Mouse (Mus musculus): ENCODE results near the gene Kpna2.
"Not testable (repeated sequence)": the region's sequence is repeated elsewhere in the genome, so short reads cannot be mapped to it uniquely, and the experiment has no call there.

The Kpna2 gene

DNA sequence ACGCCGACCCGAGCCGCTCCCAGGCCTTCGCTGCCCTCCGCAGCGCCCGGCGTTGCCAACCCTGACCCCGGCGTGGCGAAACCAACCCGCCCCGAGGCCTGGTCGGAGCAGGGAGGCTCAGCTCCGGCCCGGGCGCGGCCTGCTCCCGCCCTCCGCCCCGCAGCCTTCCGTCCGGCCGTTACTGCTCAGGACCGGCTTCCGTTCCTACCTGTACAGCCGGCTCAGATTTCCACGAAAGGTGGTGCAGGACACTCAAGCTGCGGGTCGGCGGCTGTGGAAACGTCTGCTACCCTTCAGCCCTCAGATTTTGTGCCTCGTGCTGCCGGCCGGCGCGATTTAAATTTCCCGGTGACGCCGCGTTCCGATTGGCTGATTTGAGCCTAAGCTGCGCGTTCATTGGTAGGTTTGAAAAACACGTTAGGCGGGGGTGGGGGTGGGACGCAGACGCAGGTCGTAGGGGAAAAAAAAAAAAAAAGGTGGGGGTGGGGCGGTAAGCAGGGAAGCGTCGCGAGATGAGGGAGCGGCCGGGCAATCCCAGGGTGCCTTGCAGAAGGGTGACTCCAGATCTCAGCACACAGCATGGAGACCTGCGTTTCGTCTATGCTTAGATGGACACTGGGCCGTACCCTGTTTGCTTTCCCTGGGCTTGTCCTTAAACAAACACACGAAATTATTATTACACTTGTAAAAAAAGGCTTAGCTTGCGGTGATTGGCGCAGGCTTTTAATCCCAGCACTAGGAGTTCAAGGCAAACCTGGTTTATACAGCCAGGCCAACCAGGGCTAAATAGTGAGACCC is at the start of gene Kpna2:
Gene Kpna2, minus strand, starts transcription at position 391 of the 798 bp plus-strand sequence.
- no peak for DNase-seq (ENCODE audit: extremely low read depth, low read depth, low spot score)

DNA sequence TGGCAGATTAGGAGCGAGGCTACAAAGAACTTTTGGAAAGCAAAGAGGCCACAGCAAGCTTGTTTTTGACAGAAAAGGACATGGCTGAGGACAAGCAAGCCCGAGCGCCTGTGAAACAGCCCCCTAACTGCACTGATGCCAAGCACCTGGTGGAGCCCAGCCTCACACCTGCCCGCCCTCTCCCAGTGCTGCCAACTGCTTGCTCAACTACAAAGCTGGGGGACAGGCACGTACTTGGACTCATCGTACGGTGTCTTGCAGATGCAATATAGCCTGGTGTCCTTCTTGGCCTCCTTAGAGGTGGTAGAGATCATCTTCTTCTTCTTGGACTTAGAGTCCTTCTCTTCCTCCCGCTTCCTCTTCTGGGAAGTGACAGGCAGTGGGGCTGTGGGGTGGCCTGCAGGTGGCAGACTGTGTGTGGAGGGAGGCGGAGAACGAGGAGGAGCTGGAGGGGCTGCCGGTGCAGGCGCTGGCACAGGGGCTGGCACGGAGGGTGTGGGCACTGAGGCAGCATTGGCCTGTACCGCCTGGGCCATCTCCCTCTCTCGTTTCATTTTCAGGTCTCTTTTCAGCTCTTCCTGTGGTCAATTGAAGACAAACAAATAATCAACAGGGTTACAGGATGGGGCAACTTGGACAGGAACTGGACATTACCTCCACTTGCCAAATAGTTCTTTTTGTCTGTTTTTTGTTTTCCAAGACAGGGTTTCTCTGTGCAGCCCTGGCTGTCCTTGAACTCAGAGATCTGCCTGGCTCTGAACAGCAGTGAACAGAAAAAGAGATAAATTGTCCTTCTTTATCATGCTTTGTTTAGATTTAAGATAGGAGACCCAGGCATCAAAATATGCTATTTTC is 47.7 kb upstream of the Kpna2 start:
- DNase-seq (ENCODE audit: extremely low read depth, low read depth, low spot score), result no peak

DNA sequence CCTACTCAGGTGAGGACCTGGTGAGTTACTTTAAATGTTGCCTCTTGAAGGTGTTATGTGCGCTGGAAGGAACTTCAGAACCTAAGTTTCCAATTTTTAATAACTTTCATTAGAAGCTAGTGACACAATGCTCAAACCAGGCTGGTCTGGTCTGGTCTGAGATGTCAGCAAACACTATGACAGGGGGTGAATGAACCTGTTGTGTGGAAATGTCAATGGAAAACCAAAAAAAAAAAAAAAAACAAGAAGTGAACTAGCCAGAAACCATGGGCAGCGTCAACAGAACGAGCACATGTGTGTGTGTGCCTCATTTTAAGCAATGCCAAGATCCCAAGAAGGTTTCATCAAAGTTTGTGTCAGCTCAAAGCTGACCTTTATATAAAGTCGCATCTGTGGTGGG is 46.2 kb upstream of the Kpna2 start:
- no peak for DNase-seq (ENCODE audit: extremely low read depth, low read depth, low spot score)

DNA sequence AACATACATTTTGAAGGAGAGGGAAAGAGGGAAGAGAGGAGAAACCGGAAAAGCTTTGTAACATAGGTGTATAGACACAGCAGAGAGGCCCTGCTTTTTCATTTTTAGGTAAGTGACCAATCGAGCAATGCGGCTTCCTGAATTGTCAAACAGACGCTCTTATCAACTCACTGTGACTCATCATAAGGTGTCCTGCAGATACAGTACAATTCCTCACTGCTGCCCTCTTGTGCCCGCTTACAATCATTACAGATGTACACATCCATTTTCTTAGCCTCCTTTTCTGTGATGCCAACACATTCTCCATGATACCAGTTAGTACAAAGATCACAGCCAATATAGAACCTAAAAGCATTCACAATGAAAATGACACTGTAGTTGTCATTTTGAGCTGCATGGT is 45.0 kb upstream of the Kpna2 start:
- DNase-seq (ENCODE audit: extremely low read depth, low read depth, low spot score), result no peak

DNA sequence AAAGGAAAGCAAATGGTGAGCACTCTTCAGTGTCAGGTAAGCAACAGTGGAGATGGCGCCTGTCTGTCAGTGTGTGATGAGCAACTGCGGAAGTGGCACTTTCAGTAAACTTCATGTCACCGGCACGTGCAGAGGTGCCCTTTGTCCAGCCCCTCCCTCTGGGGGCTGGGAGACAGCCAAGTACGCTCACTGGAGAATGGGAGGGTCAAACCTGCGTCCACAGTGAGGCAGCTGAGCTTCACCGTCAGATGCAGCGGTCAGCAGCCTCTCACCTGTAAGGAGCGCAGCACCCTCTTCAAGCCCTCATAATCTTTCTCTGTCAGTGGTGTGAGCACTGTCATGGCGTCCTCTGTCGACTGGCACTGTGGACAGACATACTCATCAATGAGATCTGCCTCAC is 44.0 kb upstream of the Kpna2 start:
- no peak for DNase-seq (ENCODE audit: extremely low read depth, low read depth, low spot score)

- no peak for DNase-seq (ENCODE audit: extremely low read depth, low read depth, low spot score)
Observed at GRCm38 (mm10) chr11:107041396-107041795, 42.1 kb upstream of the Kpna2 start.

DNA sequence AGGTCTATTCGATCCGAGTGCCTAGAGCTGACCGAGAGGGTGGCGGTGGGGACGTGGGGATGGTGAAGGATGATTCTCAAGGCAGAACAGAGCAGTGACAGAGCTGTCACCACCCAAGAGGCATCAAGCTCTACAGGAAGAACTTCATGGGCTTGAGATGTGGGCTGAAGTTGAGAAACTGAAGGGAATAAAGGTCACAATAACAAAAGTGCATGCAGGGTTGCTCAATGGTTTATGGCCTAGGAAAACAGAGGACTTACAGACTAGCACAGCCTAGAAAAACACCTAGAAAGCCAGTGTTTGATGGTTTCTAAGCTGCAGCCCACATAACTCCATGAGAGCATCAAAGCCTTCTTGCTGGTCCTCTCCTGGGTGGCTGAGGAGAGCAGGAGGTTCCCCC is 40.1 kb upstream of the Kpna2 start:
- DNase-seq (ENCODE audit: extremely low read depth, low read depth, low spot score), result no peak

DNA sequence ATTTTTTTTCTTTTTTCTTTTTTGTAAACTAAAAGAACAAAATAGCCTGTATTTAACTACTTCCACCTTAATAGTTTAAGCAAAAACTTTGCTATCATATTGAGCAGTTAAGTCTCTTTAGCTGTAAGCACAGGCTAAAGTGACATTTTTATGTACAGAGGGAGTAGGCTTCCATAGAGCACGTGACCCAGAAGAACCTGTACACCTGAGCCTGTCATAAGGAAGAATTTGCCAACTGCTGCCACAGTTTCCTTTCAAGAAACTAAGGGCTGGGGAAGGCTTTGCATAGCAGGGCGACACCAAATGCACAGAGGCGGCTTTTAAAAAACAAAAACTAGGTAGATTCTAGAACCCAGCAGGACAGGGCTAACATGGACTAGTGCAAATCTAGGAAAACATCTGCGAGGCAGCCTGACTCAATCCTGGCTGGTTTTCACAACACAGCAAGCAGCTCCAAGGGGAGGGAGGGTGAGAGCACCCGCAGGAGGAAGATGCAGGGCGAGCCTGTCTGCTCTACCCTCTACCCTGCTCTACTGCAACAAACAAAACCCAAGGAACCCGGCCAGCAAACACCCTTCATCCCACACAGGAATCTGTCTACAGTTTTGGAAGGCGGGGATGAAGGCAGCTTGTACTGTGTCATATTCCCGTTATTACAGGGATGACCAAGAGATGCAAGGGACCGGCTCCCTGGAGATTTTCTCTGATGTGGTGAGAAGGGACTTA is 34.9 kb upstream of the Kpna2 start:
- no peak for DNase-seq (ENCODE audit: extremely low read depth, low read depth, low spot score)

- no peak for DNase-seq (ENCODE audit: extremely low read depth, low read depth, low spot score)
Observed at GRCm38 (mm10) chr11:107031635-107032034, 32.3 kb upstream of the Kpna2 start.

- no peak for DNase-seq (ENCODE audit: extremely low read depth, low read depth, low spot score)
Observed at GRCm38 (mm10) chr11:107029536-107029935, 30.2 kb upstream of the Kpna2 start.

- no peak for DNase-seq (ENCODE audit: extremely low read depth, low read depth, low spot score)
Observed at GRCm38 (mm10) chr11:107028754-107029153, 29.4 kb upstream of the Kpna2 start.

- DNase-seq (ENCODE audit: extremely low read depth, low read depth, low spot score), result no peak
Observed at GRCm38 (mm10) chr11:107028275-107028618, 28.9 kb upstream of the Kpna2 start.

- no peak for DNase-seq (ENCODE audit: extremely low read depth, low read depth, low spot score)
Observed at GRCm38 (mm10) chr11:107027431-107028274, 28.3 kb upstream of the Kpna2 start.

DNA sequence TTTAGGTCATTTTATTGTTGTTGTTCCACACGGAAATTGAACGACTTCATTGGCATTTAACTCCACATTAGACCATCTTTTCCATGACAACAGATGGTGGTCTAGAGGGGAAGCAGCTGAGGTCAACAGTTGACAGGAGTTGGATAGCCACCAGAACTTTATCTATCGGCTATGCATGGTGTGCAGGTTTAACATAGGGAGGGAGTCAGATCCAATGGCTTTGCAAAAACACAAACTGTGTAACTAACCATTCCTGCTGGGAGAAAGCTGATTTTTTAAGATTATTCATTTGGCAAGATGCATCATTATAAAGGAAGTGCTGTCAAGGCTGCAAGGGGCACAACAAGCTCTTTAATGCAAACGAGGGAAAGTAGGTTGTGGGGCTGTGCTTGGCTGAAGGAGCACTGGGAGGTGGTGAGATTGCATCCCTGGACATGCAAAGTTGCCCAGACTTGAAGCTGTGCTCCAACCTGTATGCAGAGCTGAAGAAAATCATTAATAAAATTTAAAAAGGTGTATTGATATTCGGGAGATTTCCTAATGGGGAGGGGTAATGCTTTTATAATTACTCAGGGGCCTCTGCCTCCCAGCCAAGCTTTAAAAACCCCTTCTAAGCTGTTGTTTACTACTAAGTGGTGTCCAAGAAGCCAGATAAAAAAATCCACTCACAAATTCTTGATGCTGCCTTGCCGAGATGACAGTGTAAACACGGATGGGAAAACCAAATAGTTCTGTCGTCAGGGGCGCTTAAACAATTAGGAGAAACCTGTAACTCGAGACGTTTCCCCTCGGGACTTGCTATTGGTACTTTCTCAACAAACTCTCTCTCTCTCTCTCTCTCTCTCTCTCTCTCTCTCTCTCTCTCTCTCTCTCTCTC is 27.5 kb upstream of the Kpna2 start:
- no peak for DNase-seq (ENCODE audit: extremely low read depth, low read depth, low spot score)

DNA sequence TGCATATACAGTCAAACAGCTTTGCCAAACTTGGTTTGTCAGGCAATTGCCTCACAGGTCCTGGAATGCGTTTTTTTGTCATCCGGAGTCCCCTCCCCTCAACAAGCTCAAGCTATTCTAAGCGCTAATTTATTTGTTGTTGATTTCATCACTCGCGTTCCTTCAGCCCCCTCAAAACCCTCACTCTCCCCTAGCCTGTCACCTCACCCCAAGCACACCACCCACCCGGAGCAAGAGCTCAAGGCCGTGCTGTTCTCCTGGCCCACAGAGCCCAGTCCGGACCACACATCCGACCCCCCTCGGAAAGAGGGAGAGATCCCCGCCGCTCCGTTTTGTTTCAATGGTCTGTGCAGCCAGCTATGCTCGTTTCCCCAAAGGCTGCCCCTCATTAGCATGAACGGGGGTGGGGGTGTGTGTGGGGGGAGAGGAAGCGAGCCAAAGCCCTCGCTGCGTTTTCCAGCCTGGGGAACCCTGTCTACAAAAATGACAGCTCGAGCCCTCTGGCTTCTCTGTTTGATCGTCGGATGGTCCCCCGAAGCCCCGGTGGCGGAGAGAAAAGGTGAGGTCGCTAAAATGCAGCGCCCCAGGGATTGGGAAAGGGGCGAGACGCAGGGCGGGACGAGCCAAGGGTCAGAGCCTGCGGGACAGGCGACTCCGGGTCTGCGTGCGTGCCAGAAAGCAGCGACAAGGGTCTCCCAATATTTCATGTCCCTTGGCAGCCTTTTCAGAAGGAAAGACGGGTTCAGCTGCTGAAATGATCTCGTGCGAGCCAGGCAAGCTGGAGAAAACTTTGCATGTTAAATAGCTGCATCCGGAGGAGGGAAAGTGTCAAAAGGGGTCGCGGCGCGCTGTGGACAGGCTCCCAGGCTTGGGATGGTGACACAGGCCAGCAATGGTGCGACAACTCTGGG is 26.3 kb upstream of the Kpna2 start, which contains the start of gene 1810010H24Rik:
Gene 1810010H24Rik, plus strand, starts transcription at position 271 of the 911 bp plus-strand sequence.
- DNase-seq (ENCODE audit: extremely low read depth, low read depth, low spot score), result no peak

- DNase-seq (ENCODE audit: extremely low read depth, low read depth, low spot score), result no peak
Observed at GRCm38 (mm10) chr11:107024406-107024805, 25.1 kb upstream of the Kpna2 start.

- DNase-seq (ENCODE audit: extremely low read depth, low read depth, low spot score), result peak; percentile 69
Observed at GRCm38 (mm10) chr11:107022050-107022683, 22.8 kb upstream of the Kpna2 start.

DNA sequence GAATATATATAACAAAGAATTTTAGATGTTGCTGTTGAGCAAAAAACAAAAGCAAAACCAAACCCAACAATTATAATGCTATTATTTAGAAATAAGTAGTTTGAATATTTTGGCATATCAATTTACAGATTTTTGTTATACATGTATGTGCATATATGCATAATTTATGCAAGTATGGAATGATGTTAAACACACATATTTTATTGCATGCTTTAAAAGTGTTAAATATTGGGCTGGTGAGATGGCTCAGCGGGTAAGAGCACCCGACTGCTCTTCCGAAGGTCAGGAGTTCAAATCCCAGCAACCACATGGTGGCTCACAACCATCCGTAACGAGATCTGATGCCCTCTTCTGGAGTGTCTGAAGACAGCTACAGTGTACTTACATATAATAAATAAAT is 20.4 kb upstream of the Kpna2 start:
- not testable (repeated sequence) for DNase-seq (ENCODE audit: extremely low read depth, low read depth, low spot score)

Data from fat pad, adult 2 months (tissue).